Mouse (Mus musculus) CH12.LX (cell line): Measurements from ENCODE around the gene Gm49380. TPM values are rescaled to one million over a fixed set of nuclear protein-coding genes. Genes with fewer than 3 reads are reported as not detected.

Source experiments
- DNase-seq: peaks from one replicate; pipeline ENCODE4 v3.0.0-alpha.2; 2013; ENCODE audit errors: extremely low read depth
- H3K27ac ChIP-seq: 2 replicates; pipeline ENCODE4 v1.5.1; 2012; ENCODE audit warnings: low read depth, mild to moderate bottlenecking, control low read depth, moderate library complexity; ENCODE audit not compliant: insufficient read depth
- H3K27me3 ChIP-seq: replicated peaks from 2 replicates; pipeline ENCODE3; 2012; ENCODE audit warnings: inconsistent platforms
- H3K36me3 ChIP-seq, 2 experiments: replicated peaks in 1 of 2; 2 replicates each; pipeline versions ENCODE3 to v1.6.1; 2012; ENCODE audit warnings: inconsistent platforms in 1 of 2, low read length in 1 of 2, mild to moderate bottlenecking in 1 of 2, mixed read lengths in 1 of 2, moderate library complexity in 1 of 2; ENCODE audit not compliant: control insufficient read depth in 1 of 2, insufficient read depth in 1 of 2
- H3K4me1 ChIP-seq, 2 experiments: 2 replicates each; pipeline ENCODE4 v1.6.1; 2012; ENCODE audit warnings: inconsistent platforms in 1 of 2, moderate library complexity in 1 of 2; ENCODE audit not compliant: insufficient read depth in 2 of 2, control insufficient read depth in 1 of 2
- H3K4me2 ChIP-seq: 2 replicates; pipeline ENCODE4 v1.6.1; 2012; ENCODE audit warnings: low read depth, mild to moderate bottlenecking, control low read depth; ENCODE audit not compliant: poor library complexity, insufficient read depth, severe bottlenecking
- H3K4me3 ChIP-seq, 3 experiments: fragments of 150-350 bp in 1 of 3; sonication (generic) in 1 of 3; replicated peaks in 1 of 3; 2 replicates each; pipeline versions ENCODE3 to v1.5.1; 2011 to 2012; ENCODE audit warnings: low read depth in 2 of 3, low read length in 2 of 3, mild to moderate bottlenecking in 2 of 3, moderate library complexity in 2 of 3, control low read depth in 1 of 3, improper control_type of control experiment in 1 of 3, inconsistent platforms in 1 of 3, mixed read lengths in 1 of 3; ENCODE audit not compliant: poor library complexity in 1 of 3
- H3K79me2 ChIP-seq: replicated peaks from 2 replicates; pipeline ENCODE4 v1.6.1; 2012; ENCODE audit warnings: mild to moderate bottlenecking, moderate library complexity; ENCODE audit not compliant: control insufficient read depth, poor library complexity, insufficient read depth, severe bottlenecking; ENCODE audit errors: extremely low read depth
- H3K9ac ChIP-seq: 2 replicates; pipeline ENCODE4 v1.6.1; 2012; ENCODE audit warnings: low read depth, mild to moderate bottlenecking, control low read depth, moderate library complexity; ENCODE audit not compliant: insufficient read depth
- H3K9me3 ChIP-seq: replicated peaks from 2 replicates; pipeline ENCODE3; 2012; ENCODE audit warnings: low read length, inconsistent platforms, mixed read lengths
- BHLHE40 ChIP-seq: IDR thresholded peaks from 2 replicates; pipeline ENCODE4 v1.6.1; 2011; ENCODE audit warnings: mild to moderate bottlenecking, low read depth, low read length, improper control_type of control experiment
- CHD1 ChIP-seq: IDR thresholded peaks from 2 replicates; pipeline ENCODE4 v1.6.1; 2012; ENCODE audit warnings: low read depth, low read length, improper control_type of control experiment, inconsistent platforms
- CHD2 ChIP-seq: IDR thresholded peaks from 2 replicates; pipeline ENCODE4 v1.6.1; 2011; ENCODE audit warnings: low read length, improper control_type of control experiment
- E2F4 ChIP-seq: IDR thresholded peaks from 2 replicates; pipeline ENCODE4 v1.6.1; 2011; ENCODE audit warnings: low read depth, low read length, improper control_type of control experiment; ENCODE audit not compliant: insufficient replicate concordance
- EP300 ChIP-seq: IDR thresholded peaks from 2 replicates; pipeline ENCODE4 v1.6.1; 2011; ENCODE audit warnings: low read length, improper control_type of control experiment
- ETS1 ChIP-seq: conservative IDR thresholded peaks from 2 replicates; pipeline ENCODE4 v1.6.1; 2012; ENCODE audit warnings: low read depth, mild to moderate bottlenecking, inconsistent platforms, low read length, improper control_type of control experiment, moderate library complexity
- IRF4 ChIP-seq: IDR thresholded peaks from 2 replicates; pipeline ENCODE4 v1.6.1; 2014; ENCODE audit warnings: low read depth, mild to moderate bottlenecking, inconsistent platforms, low read length, improper control_type of control experiment
- JUN ChIP-seq: IDR thresholded peaks from 2 replicates; pipeline ENCODE4 v1.6.1; 2011; ENCODE audit warnings: low read depth, mild to moderate bottlenecking, low read length, improper control_type of control experiment, moderate library complexity; ENCODE audit not compliant: insufficient read depth
- MAFK ChIP-seq: IDR thresholded peaks from 2 replicates; pipeline ENCODE4 v1.6.1; 2011; ENCODE audit warnings: low read length, improper control_type of control experiment; ENCODE audit not compliant: insufficient replicate concordance
- MAX ChIP-seq: IDR thresholded peaks from 2 replicates; pipeline ENCODE4 v1.6.1; 2011; ENCODE audit warnings: low read length, improper control_type of control experiment
- MAZ ChIP-seq: IDR thresholded peaks from 2 replicates; pipeline ENCODE4 v1.6.1; 2012; ENCODE audit warnings: low read depth, mild to moderate bottlenecking, inconsistent platforms, low read length, improper control_type of control experiment, moderate library complexity
- MEF2A ChIP-seq: IDR thresholded peaks from 2 replicates; pipeline ENCODE4 v1.6.1; 2014; ENCODE audit warnings: low read depth, mild to moderate bottlenecking, inconsistent platforms, low read length, improper control_type of control experiment, borderline replicate concordance
- MXI1 ChIP-seq: IDR thresholded peaks from 2 replicates; pipeline ENCODE4 v1.6.1; 2011; ENCODE audit warnings: mild to moderate bottlenecking, low read depth, low read length, improper control_type of control experiment
- NELFE ChIP-seq: IDR thresholded peaks from 2 replicates; pipeline ENCODE4 v1.6.1; 2011; ENCODE audit warnings: low read depth, low read length, improper control_type of control experiment
- NRF1 ChIP-seq: IDR thresholded peaks from 2 replicates; pipeline ENCODE4 v1.6.1; 2014; ENCODE audit warnings: low read depth, mild to moderate bottlenecking, inconsistent platforms, low read length, improper control_type of control experiment, moderate library complexity
- PAX5 ChIP-seq: IDR thresholded peaks from 2 replicates; pipeline ENCODE4 v1.6.1; 2012; ENCODE audit warnings: low read length, inconsistent platforms, mixed read lengths
- RCOR1 ChIP-seq: conservative IDR thresholded peaks from 2 replicates; pipeline ENCODE4 v1.6.1; 2012; ENCODE audit warnings: low read depth, mild to moderate bottlenecking, inconsistent platforms, low read length, improper control_type of control experiment
- SIN3A ChIP-seq: IDR thresholded peaks from 2 replicates; pipeline ENCODE4 v1.6.1; 2012; ENCODE audit warnings: low read length, improper control_type of control experiment, inconsistent platforms
- SMC3 ChIP-seq: IDR thresholded peaks from 2 replicates; pipeline ENCODE4 v1.6.1; 2011; ENCODE audit warnings: low read depth, low read length, improper control_type of control experiment
- TCF12 ChIP-seq: IDR thresholded peaks from 2 replicates; pipeline ENCODE4 v1.6.1; 2014; ENCODE audit warnings: low read depth, mild to moderate bottlenecking, inconsistent platforms, low read length, improper control_type of control experiment
- USF1 ChIP-seq: IDR thresholded peaks from 2 replicates; pipeline ENCODE4 v1.6.1; 2014; ENCODE audit warnings: low read depth, mild to moderate bottlenecking, inconsistent platforms, low read length, improper control_type of control experiment
- USF2 ChIP-seq: conservative IDR thresholded peaks from 2 replicates; pipeline ENCODE4 v1.6.1; 2011; ENCODE audit warnings: low read depth, low read length, improper control_type of control experiment
- ZC3H11A ChIP-seq: IDR thresholded peaks from 2 replicates; pipeline ENCODE4 v1.6.1; 2012; ENCODE audit warnings: low read depth, mild to moderate bottlenecking, inconsistent platforms, low read length, improper control_type of control experiment
- ZMIZ1 ChIP-seq: IDR thresholded peaks from 2 replicates; pipeline ENCODE4 v1.6.1; 2012; ENCODE audit warnings: low read depth, mild to moderate bottlenecking, inconsistent platforms, low read length, improper control_type of control experiment
- dilution Hi-C: fragments of 300-500 bp; cut with MboI; formaldehyde crosslinking; loops from 2 replicates; pipeline ENCODE4 v1.14.3; 2020; ENCODE audit warnings: low sequenced_read_pairs; ENCODE audit not compliant: extremely low pct_unique_long_range_greater_than_20kb, extremely low pct_ligation_motif_present
- in situ Hi-C: fragments of 300-500 bp; cut with MboI; formaldehyde crosslinking; loops from 3 replicates; pipeline ENCODE4 v1.14.3; 2019; ENCODE audit warnings: low sequenced_read_pairs, low pct_ligation_motif_present, low pct_unique_long_range_greater_than_20kb, mixed read lengths
- polyA plus RNA-seq: library from polyadenylated mRNA; unstranded; fragments of >175 nt; gene quantifications from 2 replicates; pipeline ENCODE4 v1.2.1, GENCODE M21; 2012; ENCODE audit warnings: low read depth; ENCODE audit not compliant: insufficient read length
- total RNA-seq, 2 experiments: library from RNA; depleted of rRNA; stranded (reverse); fragments of 300-350 nt in 1 of 2; fragments of >200 nt in 1 of 2; gene quantifications; 2 replicates each; pipeline ENCODE4 v1.2.3; 2012 to 2014

The Gm49380 gene
- total and polyA plus RNA-seq, 3 experiments = not detected

GRCm38 (mm10) chr9:44107110-44107509 is 6.2 kb downstream of the Gm49380 start, which contains the start of gene C1qtnf5:
Gene C1qtnf5, plus strand, starts transcription at chr9:44107245.
- H3K4me3 ChIP-seq = no peak within 1 kb of the TSS
- H3K79me2 ChIP-seq = peaks cover 39% of the 10 kb centered on the region
- H3K9me3 ChIP-seq = no peaks in the 10 kb centered on the region
- H3K27ac ChIP-seq = no peak within 1 kb of the TSS
- no peak within 1 kb of the TSS for H3K4me2 ChIP-seq
- no peaks in the 10 kb centered on the region for H3K27me3 ChIP-seq
- H3K36me3 ChIP-seq = peaks cover 36 to 81% of the 10 kb centered on the region in 2 experiments
- H3K9ac ChIP-seq = no peak within 1 kb of the TSS
- dilution Hi-C loops (no loop called here), in situ Hi-C loops (no loop called here)
- H3K4me1 ChIP-seq = peaks cover 8 to 52% of the 10 kb centered on the region in 2 experiments
- TF ChIP-seq BHLHE40 = no peak
- TF ChIP-seq MEF2A = no peak
- TF ChIP-seq ZMIZ1 = no peak
- TF ChIP-seq PAX5 = no peak
- no peak for TF ChIP-seq MAZ
- TF ChIP-seq SIN3A = no peak
- TF ChIP-seq E2F4 = no peak
- no peak for TF ChIP-seq CHD2
- TF ChIP-seq ZC3H11A = no peak
- TF ChIP-seq MAX = no peak
- no peak for TF ChIP-seq EP300
- TF ChIP-seq RCOR1 = no peak
- TF ChIP-seq MAFK = no peak
- TF ChIP-seq NRF1 = no peak
- no peak for TF ChIP-seq SMC3
- no peak for TF ChIP-seq CHD1
- TF ChIP-seq USF1 = no peak
- TF ChIP-seq JUN = no peak
- no peak for TF ChIP-seq TCF12
- DNase-seq = no peak

DNA sequence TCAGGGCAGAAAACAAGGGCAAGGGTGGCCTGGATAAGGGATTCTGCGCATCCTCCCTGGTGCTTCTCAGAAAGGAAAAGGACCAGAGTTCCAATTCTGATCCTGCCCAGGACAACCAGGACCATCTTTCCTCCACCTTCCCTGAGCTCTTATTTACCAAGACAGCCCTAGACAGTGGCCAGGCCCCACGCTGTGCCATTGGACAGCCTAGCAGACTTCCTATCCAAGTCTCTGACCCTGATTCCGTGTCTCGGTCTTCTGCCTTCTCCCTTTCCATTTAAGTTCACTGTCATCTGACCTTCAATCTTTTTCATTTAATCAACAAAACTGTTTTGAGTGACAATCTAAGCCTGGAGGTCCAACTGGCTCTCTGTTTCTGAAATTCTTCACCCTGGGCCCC is 6.7 kb downstream of the Gm49380 start:
- H3K9ac ChIP-seq = no peak overlapping the region
- in situ Hi-C loops = no loop called here

More for the DNA sequence above, 6.7 kb downstream of the Gm49380 start:
- no peak for DNase-seq
- Histone ChIP-seq H3K27ac (no peak overlapping the region), H3K4me3 (no peak overlapping the region), H3K4me1 (peaks cover 8 to 52% of the 10 kb centered on the region in 2 experiments), H3K9me3 (no peaks in the 10 kb centered on the region), H3K27me3 (no peaks in the 10 kb centered on the region), H3K79me2 (peaks cover 36% of the 10 kb centered on the region), H3K4me2 (no peak overlapping the region), H3K36me3 (peaks cover 36 to 86% of the 10 kb centered on the region in 2 experiments)
- dilution Hi-C loops = no loop called here
- TF ChIP-seq NELFE (no peak), CHD2 (no peak), MAFK (no peak), IRF4 (no peak), RCOR1 (no peak), USF2 (no peak), MXI1 (no peak), ETS1 (no peak), USF1 (no peak), PAX5 (no peak), ZMIZ1 (no peak)
